Mouse (Mus musculus) limb, embryonic 10.5 days (tissue): ENCODE measurements at regions not wholly inside any gene's neighbourhood (a gene's known extent, or its start where the extent isn't known, plus 50 kb on each side); places are given as distances from the start of the nearest gene placed in this dataset.
"Not testable (repeated sequence)": the region's sequence is repeated elsewhere in the genome, so short reads cannot be mapped to it uniquely, and the experiment has no call there.

Experiments used
- DNase-seq: peaks from one replicate; pipeline ENCODE4 v3.0.0-alpha.2; 2017; ENCODE audit warnings: low spot score
- H3K27ac ChIP-seq: fragments of 300-500 bp; sonication (generic); 2 replicates; pipeline ENCODE4 v1.5.1; 2016; ENCODE audit warnings: mild to moderate bottlenecking
- H3K27me3 ChIP-seq: fragments of 300-500 bp; sonication (generic); 2 replicates; pipeline ENCODE4 v1.6.1; 2016; ENCODE audit warnings: low read depth, mild to moderate bottlenecking; ENCODE audit not compliant: poor library complexity, severe bottlenecking
- H3K36me3 ChIP-seq: fragments of 300-500 bp; sonication (generic); 2 replicates; pipeline ENCODE4 v1.6.1; 2016; ENCODE audit warnings: mild to moderate bottlenecking, moderate library complexity
- H3K4me1 ChIP-seq: fragments of 300-500 bp; sonication (generic); 2 replicates; pipeline ENCODE4 v1.6.1; 2016
- H3K4me3 ChIP-seq: fragments of 300-500 bp; sonication (generic); 2 replicates; pipeline ENCODE4 v1.5.1; 2016; ENCODE audit warnings: mild to moderate bottlenecking, moderate library complexity
- H3K9me3 ChIP-seq: fragments of 300-500 bp; sonication (generic); replicated peaks from 2 replicates; pipeline ENCODE4 v1.6.1; 2016; ENCODE audit warnings: mild to moderate bottlenecking
- WGBS: fragments of 180-500 bp; shearing (Covaris S2); methylation state at CpG from one replicate; pipeline ENCODE4 v1.1.7; 2016; 5-methylcytosine and 5-hydroxymethylcytosine counted together

DNA sequence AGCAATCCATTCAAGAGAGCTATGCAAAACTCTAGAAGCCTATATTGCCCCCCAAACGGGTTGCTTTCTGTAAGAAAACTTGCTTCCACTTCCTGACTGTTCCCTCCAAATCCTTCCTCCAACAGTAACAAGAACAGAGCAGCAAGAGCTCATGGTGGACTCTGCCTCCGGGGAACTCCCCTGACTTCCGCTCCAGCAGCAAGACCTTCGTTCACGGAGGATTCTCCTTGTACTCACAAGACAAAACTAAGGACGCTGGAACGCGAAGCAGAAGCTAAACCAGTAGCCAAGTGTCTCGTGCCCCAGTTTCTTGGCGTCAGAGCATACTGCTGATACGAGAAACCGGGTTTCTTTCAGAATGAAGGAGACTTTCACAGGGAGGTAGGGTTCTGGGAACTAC, 50.7 kb downstream of the H2al2a start:
- no peak for DNase-seq
- H3K36me3 ChIP-seq = no peaks in the 10 kb centered on the region
- H3K4me3 ChIP-seq = no peak overlapping the region
- H3K9me3 ChIP-seq = no peaks in the 10 kb centered on the region
- no peaks in the 10 kb centered on the region for H3K27me3 ChIP-seq
- H3K4me1 ChIP-seq = no peaks in the 10 kb centered on the region
- 73% methylated on average over 12 of the region's 12 CpGs for WGBS
- H3K27ac ChIP-seq = no peak overlapping the region

DNA sequence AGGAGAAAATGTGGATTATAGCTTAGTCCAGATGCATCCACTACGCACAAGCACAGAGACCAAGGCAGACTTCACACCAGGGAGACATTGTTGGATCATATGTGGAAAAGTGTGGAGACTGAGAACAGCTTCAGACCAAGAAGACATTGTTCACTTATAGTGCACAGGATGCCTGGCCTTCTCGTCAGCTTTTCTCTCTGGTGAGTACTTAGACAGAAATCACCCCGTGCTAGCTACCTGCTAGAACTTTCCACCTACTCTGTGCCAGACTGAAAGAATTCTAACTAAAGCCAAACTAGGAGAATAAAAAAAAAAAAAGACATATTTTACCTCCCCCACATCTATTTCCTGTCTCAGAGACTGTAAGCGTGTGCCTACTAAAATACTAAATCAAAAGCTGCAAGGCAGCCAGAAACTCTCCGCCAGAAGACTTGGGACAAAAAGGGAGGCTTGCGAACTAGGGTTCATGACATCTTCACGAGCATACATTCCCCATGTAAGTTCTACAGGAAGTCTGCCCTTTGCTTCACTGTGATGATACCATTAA, 51.3 kb downstream of the H2al2a start:
- H3K4me3 ChIP-seq = no peak overlapping the region
- no peaks in the 10 kb centered on the region for H3K9me3 ChIP-seq
- DNase-seq = no peak
- no peak overlapping the region for H3K27ac ChIP-seq
- no peaks in the 10 kb centered on the region for H3K27me3 ChIP-seq
- H3K4me1 ChIP-seq = no peaks in the 10 kb centered on the region
- no peaks in the 10 kb centered on the region for H3K36me3 ChIP-seq
- 87% methylated on average over 7 of the region's 7 CpGs for WGBS

DNA sequence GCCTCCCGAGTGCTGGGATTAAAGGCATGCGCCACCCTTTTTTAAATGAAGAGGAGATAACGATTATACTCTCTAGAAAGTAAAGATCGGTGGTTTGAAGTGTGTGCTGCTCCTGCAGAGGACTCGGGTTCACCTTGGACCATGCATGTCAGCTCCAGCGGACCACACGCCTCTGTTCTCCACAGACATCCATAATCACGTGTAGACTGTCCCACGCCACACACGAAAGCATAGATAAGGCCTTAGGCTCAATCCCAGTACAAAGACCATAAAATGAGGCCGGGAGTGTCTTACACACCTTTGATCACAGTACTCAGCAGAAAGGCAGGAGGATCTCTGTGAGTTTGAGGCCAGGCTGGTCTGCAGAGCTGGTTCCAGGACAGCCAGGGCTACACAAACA, 53.3 kb downstream of the H2al2a start:
- no peaks in the 10 kb centered on the region for H3K36me3 ChIP-seq
- peaks cover 15% of the 10 kb centered on the region for H3K4me1 ChIP-seq
- WGBS = 92% methylated on average over 11 of the region's 11 CpGs

DNA sequence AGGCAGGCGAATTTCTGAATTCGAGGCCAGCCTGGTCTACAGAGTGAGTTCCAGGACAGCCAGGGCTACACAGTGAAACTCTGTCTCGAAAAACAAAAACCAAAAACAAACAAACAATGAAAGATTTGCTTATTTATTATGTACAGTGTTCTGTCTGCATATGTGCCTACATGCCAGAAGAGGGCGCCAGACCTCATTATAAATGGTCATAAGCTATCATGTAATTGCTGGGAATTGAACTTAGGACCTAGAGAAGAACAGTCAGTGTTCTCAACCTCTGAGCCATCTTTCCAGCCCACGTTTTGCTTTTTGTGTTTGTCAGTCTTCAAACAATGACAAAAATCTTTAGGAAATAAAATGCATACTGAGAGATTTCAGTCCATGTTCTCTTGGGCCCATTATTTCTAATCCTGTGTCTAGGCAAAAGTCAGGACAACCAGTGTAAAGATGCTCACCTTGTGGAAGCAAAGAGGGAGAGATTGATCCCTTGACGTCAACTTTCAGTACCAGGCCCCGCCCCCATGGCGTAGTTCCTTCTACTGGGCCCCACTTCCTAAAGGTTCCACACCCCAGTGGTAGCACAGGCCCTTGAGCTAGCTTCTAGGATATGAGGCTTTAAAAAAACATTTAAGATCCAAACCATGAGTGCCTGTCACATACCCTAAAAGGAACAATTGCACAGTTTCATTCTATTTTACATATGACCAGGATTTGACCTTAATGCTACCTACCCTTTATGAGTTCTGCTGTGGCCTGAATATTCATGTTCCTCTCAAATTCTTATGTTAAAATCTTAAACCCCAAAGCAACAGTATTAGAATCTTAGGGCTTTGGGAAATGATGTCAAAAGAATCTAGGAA, 54.0 kb downstream of the H2al2a start:
- Histone ChIP-seq H3K9me3 (no peaks in the 10 kb centered on the region), H3K27ac (no peak overlapping the region), H3K4me3 (no peak overlapping the region), H3K27me3 (no peaks in the 10 kb centered on the region), H3K36me3 (no peaks in the 10 kb centered on the region), H3K4me1 (peaks cover 15% of the 10 kb centered on the region)
- 79% methylated on average over 8 of the region's 8 CpGs for WGBS
- DNase-seq = no peak

More for the DNA sequence above, 53.3 kb downstream of the H2al2a start:
- Histone ChIP-seq H3K27ac (no peak overlapping the region), H3K9me3 (no peaks in the 10 kb centered on the region), H3K27me3 (no peaks in the 10 kb centered on the region), H3K4me3 (no peak overlapping the region)
- no peak for DNase-seq

DNA sequence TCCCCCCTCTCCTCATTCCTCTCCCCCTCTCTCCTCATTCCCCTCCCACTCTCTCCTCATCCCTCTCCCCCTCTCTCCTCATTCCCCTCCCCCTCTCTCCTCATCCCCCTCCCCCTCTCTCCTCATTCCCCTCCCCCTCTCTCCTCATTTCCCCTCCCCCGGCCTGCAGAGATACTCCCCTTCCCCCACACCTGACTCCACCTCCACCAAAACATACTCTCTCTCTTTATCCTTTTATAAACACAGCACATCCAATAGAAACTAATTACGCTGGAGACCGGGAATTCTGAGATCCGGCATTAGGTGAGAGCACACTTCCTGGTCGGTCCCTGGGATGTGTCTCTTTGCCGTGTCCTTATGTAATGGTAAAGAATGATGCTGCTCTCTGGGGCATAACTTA, 54.8 kb downstream of the H2al2a start:
- no peaks in the 10 kb centered on the region for H3K36me3 ChIP-seq
- H3K4me3 ChIP-seq = no peak overlapping the region
- 96% methylated on average over 6 of the region's 6 CpGs for WGBS
- no peaks in the 10 kb centered on the region for H3K27me3 ChIP-seq
- no peak overlapping the region for H3K27ac ChIP-seq
- DNase-seq = no peak
- H3K9me3 ChIP-seq = no peaks in the 10 kb centered on the region
- H3K4me1 ChIP-seq = peaks cover 15% of the 10 kb centered on the region

DNA sequence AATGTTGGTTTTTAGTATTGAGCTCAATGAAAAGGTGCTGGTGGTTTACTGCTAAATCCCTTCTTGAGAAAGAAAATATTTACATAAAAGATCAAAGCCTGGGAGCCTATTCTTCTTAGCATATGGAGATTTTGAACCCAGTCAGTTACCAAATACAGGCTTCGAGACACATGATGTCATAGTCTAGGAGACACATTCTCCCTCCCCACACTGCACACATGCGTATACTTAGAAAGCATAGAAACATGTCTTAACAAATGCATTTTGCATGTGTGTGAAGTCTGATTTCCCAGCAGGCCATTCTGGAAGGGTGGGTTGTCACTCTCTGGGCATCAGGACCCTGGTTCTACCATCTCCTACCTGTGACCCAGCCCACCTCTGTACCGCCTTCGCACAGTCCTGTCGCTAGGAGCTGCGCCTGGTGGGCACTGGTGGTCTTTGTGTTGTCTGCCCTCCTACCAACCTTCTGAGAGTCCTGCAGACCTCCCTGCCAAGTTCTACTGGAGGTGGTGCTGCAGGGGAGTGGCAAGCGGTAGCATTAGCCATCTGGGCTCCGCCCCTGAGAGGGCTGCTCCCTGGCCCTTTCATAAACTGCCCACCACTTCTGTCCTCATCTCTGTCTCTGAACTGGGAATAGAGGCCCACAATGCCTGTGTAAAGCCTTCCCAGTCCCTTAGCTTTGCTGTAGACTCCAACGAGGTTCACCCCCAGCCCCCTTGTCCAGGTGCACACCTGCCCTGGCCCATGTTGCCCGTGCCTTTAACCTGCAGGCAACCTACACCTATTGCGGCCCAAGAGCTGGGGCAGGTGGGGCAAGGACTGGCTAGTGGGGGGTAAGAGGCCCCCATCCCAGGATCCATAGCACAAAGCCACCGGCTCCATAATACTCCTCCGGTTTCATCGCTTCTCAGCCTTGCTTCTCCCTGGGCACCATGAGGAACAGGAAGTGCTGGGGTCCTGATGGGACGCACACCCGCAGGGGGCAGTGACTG, 56.6 kb downstream of the H2al2a start:
- not testable (repeated sequence) for H3K27me3 ChIP-seq, H3K27ac ChIP-seq, H3K9me3 ChIP-seq, DNase-seq, H3K4me3 ChIP-seq, H3K36me3 ChIP-seq
- WGBS = 61% methylated on average over 15 of the region's 16 CpGs
- peaks cover 15% of the 10 kb centered on the region for H3K4me1 ChIP-seq

DNA sequence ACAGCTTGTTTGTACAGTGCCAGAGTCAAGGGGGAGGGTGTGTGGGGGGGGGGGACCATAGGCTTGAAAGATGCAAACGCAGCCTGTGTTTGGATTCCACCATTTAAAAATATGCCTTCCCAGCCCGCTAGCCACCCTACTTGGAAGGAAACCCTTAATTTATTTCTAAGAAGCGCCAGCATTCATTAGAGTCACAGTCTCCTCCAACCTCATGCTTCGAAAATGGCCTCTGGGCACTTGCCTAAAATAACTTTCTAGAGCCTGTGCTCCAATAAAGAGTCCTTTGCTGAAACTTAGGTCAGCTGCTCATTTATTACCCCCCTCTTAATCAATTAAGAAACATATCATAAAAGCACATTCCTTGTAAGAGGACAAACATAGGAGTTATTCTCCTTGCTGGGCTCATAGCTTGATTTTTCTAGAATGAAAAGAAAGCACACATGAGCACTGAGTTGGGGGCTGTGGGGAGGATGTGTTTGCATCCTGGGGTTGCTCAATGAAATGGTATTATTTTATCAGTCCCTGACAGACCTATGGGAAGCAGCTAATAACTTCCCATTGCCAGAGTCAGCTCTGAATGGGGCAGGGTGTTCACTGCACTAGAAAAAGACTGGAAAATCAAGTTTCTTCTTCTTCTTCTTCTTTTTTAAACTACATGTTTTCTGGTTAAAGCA, 57.4 kb downstream of the H2al2a start:
- H3K36me3 ChIP-seq = no peaks in the 10 kb centered on the region
- 0 out of 2 replicates have a peak overlapping the region, but pooled peaks have one; percentile 14 for H3K27ac ChIP-seq
- H3K9me3 ChIP-seq = no peaks in the 10 kb centered on the region
- WGBS = 69% methylated on average over 4 of the region's 4 CpGs
- no peak for DNase-seq
- H3K4me3 ChIP-seq = no peak overlapping the region
- no peaks in the 10 kb centered on the region for H3K27me3 ChIP-seq
- peaks cover 15% of the 10 kb centered on the region for H3K4me1 ChIP-seq

DNA sequence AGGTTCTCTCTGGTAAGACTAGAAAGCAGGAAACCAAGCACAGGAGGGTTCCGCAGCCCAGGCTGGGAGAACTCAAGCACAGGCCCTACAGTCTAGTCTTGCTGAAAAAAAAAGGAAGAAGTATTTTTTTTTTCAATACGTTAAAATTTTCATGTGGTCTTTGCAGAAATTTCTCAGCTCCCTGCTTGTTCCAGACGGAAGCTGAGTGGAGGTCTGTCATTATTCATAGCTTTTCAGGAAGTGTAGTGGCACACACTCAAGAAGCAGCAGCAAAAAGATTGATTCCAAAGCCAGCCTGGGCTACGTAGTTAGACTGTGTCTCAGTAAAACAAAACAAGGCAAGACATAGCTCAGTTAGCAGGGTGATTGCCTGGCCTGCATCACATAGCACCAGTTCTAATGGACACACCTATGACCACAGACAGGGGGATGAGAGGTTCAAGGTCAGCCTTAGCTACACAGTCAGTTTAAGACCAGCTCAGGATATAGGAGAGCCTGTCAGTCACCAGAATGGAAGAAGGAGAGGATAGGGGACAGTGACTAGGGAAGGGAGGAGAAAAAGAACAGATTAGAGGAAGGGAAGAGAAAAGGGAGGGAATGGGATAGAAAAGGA, 60.1 kb downstream of the H2al2a start:
- Histone ChIP-seq H3K4me1 (peaks cover 30% of the 10 kb centered on the region), H3K9me3 (no peaks in the 10 kb centered on the region)

DNA sequence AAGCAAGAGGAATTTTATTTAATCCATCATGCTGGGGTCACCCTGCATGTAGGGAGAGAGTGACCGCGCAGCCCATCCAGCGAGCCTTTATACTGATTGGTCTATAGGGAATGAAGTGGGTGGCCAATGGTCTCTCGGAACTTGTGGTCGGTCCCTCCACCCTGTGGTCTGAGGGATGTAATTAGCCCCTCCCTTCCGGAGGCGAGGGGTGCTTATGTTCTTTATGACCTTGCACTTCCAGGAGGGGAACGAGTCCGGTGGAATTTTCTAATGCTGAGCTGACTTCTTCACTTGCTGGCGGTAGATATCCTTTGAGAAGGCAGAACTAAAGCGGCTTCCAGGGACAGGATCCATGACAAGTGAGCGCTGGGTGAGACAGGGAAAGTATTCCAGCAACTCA, 60.8 kb downstream of the H2al2a start:
- no peaks in the 10 kb centered on the region for H3K27me3 ChIP-seq
- WGBS = 80% methylated on average over 12 of the region's 12 CpGs
- H3K4me1 ChIP-seq = peaks cover 30% of the 10 kb centered on the region
- no peak for DNase-seq
- H3K4me3 ChIP-seq = no peak overlapping the region
- H3K27ac ChIP-seq = no peak overlapping the region
- no peaks in the 10 kb centered on the region for H3K36me3 ChIP-seq
- H3K9me3 ChIP-seq = no peaks in the 10 kb centered on the region

More for the DNA sequence above, 60.1 kb downstream of the H2al2a start:
- 89% methylated on average over 4 of the region's 4 CpGs for WGBS
- H3K27me3 ChIP-seq = no peaks in the 10 kb centered on the region
- no peaks in the 10 kb centered on the region for H3K36me3 ChIP-seq
- no peak overlapping the region for H3K4me3 ChIP-seq
- no peak overlapping the region for H3K27ac ChIP-seq
- DNase-seq = no peak

DNA sequence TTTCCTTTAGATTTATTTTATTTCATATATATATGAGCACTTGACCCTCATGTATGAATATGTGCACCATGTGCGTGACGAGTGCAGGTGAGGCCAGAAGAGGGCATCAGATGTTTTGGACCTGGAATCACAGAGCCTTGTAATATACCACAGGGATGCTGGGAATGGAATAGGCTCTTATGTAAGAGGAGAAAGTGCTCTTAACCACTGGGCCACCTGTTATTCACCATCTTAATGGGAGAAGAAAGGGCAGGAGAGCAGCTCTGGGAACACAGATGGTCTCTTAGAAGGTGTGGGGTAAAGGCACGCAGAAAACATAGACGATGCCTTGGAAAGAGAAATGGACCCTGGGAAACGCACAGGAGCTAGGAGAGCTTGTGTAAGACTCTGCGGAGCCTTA, 61.3 kb downstream of the H2al2a start:
- Histone ChIP-seq H3K27me3 (no peaks in the 10 kb centered on the region), H3K4me3 (no peak overlapping the region), H3K27ac (no peak overlapping the region), H3K9me3 (no peaks in the 10 kb centered on the region), H3K4me1 (peaks cover 30% of the 10 kb centered on the region), H3K36me3 (no peaks in the 10 kb centered on the region)
- 94% methylated on average over 6 of the region's 6 CpGs for WGBS
- no peak for DNase-seq

DNA sequence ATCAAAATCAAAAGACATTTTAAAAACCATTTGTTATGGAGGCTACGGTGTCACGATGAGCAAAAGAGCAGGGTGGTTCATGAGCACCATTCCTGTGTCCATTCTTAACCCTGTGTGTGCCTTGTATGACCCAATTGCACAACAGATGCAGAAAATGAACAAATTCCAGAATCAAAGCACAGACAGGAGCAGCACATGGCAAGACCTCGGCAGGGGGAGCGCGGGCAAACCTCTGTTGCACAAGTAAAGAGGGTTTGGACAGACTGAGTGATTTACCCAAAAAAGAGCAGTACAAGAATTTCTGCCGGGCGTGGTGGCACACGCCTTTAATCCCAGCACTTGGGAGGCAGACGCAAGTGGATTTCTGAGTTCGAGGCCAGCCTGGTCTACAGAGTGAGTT, 62.1 kb downstream of the H2al2a start:
- H3K4me1 ChIP-seq = peaks cover 23% of the 10 kb centered on the region
- no peak overlapping the region for H3K27ac ChIP-seq
- H3K9me3 ChIP-seq = no peaks in the 10 kb centered on the region
- H3K4me3 ChIP-seq = no peak overlapping the region
- no peak for DNase-seq
- WGBS = 95% methylated on average over 10 of the region's 10 CpGs
- no peaks in the 10 kb centered on the region for H3K36me3 ChIP-seq
- no peaks in the 10 kb centered on the region for H3K27me3 ChIP-seq
